Mouse (Mus musculus): ENCODE measurements at regions not wholly inside any gene's neighbourhood (a gene's known extent, or its start where the extent isn't known, plus 50 kb on each side); places are given as distances from the start of the nearest gene placed in this dataset.

GRCm38 (mm10) chr4:48808571-48808970 lies 145.3 kb downstream of the Cavin4 start:
- no peaks in the 10 kb centered on the region for H3K4me1 ChIP-seq (replicated peaks; ENCODE audit: control insufficient read depth, insufficient read depth, low read length)
- 90% methylated on average over 4 of the region's 4 CpGs for WGBS
- no peak overlapping the region for H3K4me3 ChIP-seq (ENCODE audit: low read depth, low read length)
- no peaks in the 10 kb centered on the region for H3K9me3 ChIP-seq (ENCODE audit: control insufficient read depth)
- no peaks in the 10 kb centered on the region for H3K27me3 ChIP-seq (replicated peaks; ENCODE audit: control insufficient read depth, insufficient read depth, low read length)
- no peak overlapping the region for H3K4me2 ChIP-seq (replicated peaks; ENCODE audit: low read depth)
- ATAC-seq, result no peak
- H3K9ac ChIP-seq (ENCODE audit: low read depth, low read length), result no peak overlapping the region
- no peak overlapping the region for H3K27ac ChIP-seq (ENCODE audit: low read depth, low read length)
- H3K36me3 ChIP-seq (ENCODE audit: control insufficient read depth, insufficient read depth), result no peaks in the 10 kb centered on the region
- no peak for TF ChIP-seq CTCF (IDR thresholded peaks at IDR 0.05; ENCODE audit: low read depth)

- Histone ChIP-seq H3K9me3 (ENCODE audit: control insufficient read depth) (no peaks in the 10 kb centered on the region), H3K36me3 (ENCODE audit: control insufficient read depth, insufficient read depth) (no peaks in the 10 kb centered on the region), H3K27ac (ENCODE audit: low read depth, low read length) (no peak overlapping the region), H3K4me2 (replicated peaks; ENCODE audit: low read depth) (no peak overlapping the region), H3K4me1 (replicated peaks; ENCODE audit: control insufficient read depth, insufficient read depth, low read length) (no peaks in the 10 kb centered on the region), H3K9ac (ENCODE audit: low read depth, low read length) (no peak overlapping the region), H3K27me3 (replicated peaks; ENCODE audit: control insufficient read depth, insufficient read depth, low read length) (no peaks in the 10 kb centered on the region), H3K4me3 (ENCODE audit: low read depth, low read length) (no peak overlapping the region)
- WGBS, result 40% methylated on average over 2 of the region's 2 CpGs
- no peak for ATAC-seq
- no peak for TF ChIP-seq CTCF (IDR thresholded peaks at IDR 0.05; ENCODE audit: low read depth)
These were observed 170.4 kb downstream of the Cavin4 start for GRCm38 (mm10) chr4:48833718-48834117.

DNA sequence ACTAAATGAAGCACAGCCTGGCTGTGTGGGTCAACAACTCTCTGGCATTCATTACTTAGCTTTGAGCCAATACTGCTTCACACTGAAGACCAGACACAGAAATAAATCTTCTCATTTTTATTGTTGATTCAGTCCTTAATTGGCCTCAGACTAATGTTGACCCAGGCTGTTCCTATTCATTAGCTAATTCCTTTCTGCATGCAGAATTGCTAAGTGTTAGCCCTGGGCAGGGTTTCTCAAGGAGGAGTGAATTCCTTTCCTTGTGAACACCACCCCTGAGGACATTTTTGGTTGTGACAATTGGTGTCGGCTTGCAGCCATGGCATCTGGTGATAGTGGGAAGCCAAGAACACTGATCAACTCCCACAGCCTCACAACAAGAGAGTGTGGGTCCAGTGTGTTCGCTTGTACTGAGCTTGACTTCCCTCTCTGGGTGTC lies 179.5 kb downstream of the Cavin4 start:
- WGBS, result 55% methylated on average over 2 of the region's 2 CpGs
- Histone ChIP-seq H3K4me3 (ENCODE audit: low read depth, low read length) (no peak overlapping the region), H3K27me3 (replicated peaks; ENCODE audit: control insufficient read depth, insufficient read depth, low read length) (no peaks in the 10 kb centered on the region), H3K4me2 (replicated peaks; ENCODE audit: low read depth) (no peak overlapping the region), H3K27ac (ENCODE audit: low read depth, low read length) (no peak overlapping the region), H3K4me1 (replicated peaks; ENCODE audit: control insufficient read depth, insufficient read depth, low read length) (no peaks in the 10 kb centered on the region), H3K36me3 (ENCODE audit: control insufficient read depth, insufficient read depth) (no peaks in the 10 kb centered on the region), H3K9me3 (ENCODE audit: control insufficient read depth) (no peaks in the 10 kb centered on the region), H3K9ac (ENCODE audit: low read depth, low read length) (no peak overlapping the region)
- no peak for ATAC-seq
- TF ChIP-seq CTCF (IDR thresholded peaks at IDR 0.05; ENCODE audit: low read depth), result no peak

DNA sequence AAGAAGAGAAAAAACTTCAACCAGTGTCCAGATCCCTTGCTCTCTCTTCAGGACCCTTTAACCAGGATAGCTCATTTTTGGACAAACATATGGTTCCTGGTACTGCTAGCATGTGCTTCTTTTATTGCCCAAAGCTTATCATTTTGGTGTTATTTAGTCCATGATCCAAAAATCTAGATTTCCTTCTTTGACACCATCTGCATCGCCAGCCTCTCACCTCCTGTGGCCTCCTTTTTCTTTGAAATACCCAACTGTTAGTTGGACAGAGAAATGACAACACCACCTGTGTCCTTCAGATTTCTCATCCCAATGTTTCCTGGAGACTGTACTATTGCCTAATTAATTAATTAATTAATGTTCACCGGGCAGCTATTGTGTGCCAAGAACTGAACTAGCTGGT lies 188.0 kb upstream of the Plppr1 start:
- H3K9ac ChIP-seq (ENCODE audit: low read depth, low read length), result no peak overlapping the region
- no peaks in the 10 kb centered on the region for H3K27me3 ChIP-seq (replicated peaks; ENCODE audit: control insufficient read depth, insufficient read depth, low read length)
- no peak overlapping the region for H3K4me2 ChIP-seq (replicated peaks; ENCODE audit: low read depth)
- no peaks in the 10 kb centered on the region for H3K4me1 ChIP-seq (replicated peaks; ENCODE audit: control insufficient read depth, insufficient read depth, low read length)
- TF ChIP-seq CTCF (IDR thresholded peaks at IDR 0.05; ENCODE audit: low read depth), result no peak
- H3K27ac ChIP-seq (ENCODE audit: low read depth, low read length), result no peak overlapping the region
- H3K9me3 ChIP-seq (ENCODE audit: control insufficient read depth), result no peaks in the 10 kb centered on the region
- WGBS, result 83% methylated on average over 2 of the region's 2 CpGs
- H3K4me3 ChIP-seq (ENCODE audit: low read depth, low read length), result no peak overlapping the region
- no peak for ATAC-seq
- no peaks in the 10 kb centered on the region for H3K36me3 ChIP-seq (ENCODE audit: control insufficient read depth, insufficient read depth)

- Histone ChIP-seq H3K9me3 (ENCODE audit: control insufficient read depth) (no peaks in the 10 kb centered on the region), H3K9ac (ENCODE audit: low read depth, low read length) (no peak overlapping the region), H3K4me3 (ENCODE audit: low read depth, low read length) (no peak overlapping the region), H3K36me3 (ENCODE audit: control insufficient read depth, insufficient read depth) (no peaks in the 10 kb centered on the region), H3K4me1 (replicated peaks; ENCODE audit: control insufficient read depth, insufficient read depth, low read length) (no peaks in the 10 kb centered on the region), H3K4me2 (replicated peaks; ENCODE audit: low read depth) (no peak overlapping the region), H3K27me3 (replicated peaks; ENCODE audit: control insufficient read depth, insufficient read depth, low read length) (no peaks in the 10 kb centered on the region), H3K27ac (ENCODE audit: low read depth, low read length) (no peak overlapping the region)
- no peak for TF ChIP-seq CTCF (IDR thresholded peaks at IDR 0.05; ENCODE audit: low read depth)
- 51% methylated on average over 4 of the region's 4 CpGs for WGBS
- ATAC-seq, result no peak
These were observed 169.9 kb upstream of the Plppr1 start for GRCm38 (mm10) chr4:48889074-48889592.

DNA sequence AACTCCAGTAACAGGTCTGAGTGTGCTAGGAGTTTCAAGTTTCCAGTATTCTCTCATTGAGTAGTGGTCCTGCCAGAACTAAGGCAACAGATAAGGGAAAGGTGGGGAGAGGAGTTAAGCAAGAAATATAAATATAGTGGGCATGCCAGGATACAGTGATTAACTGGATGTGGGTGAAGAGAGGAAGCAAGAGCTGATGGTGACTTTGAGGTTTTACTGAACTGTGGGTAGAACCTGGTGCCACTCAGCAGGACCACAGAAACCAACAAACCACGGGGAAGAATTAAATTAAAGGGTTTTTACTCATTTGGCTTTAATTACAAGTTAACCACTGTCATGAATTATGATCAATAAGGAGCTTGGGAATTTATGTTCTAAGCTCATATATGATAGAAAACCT lies 154.5 kb upstream of the Plppr1 start:
- H3K4me3 ChIP-seq (ENCODE audit: low read depth, low read length), result no peak overlapping the region
- no peak for ATAC-seq
- H3K36me3 ChIP-seq (ENCODE audit: control insufficient read depth, insufficient read depth), result no peaks in the 10 kb centered on the region
- 67% methylated on average over 1 of the region's 1 CpGs for WGBS
- H3K4me1 ChIP-seq (replicated peaks; ENCODE audit: control insufficient read depth, insufficient read depth, low read length), result no peaks in the 10 kb centered on the region
- no peaks in the 10 kb centered on the region for H3K27me3 ChIP-seq (replicated peaks; ENCODE audit: control insufficient read depth, insufficient read depth, low read length)
- no peak for TF ChIP-seq CTCF (IDR thresholded peaks at IDR 0.05; ENCODE audit: low read depth)
- no peaks in the 10 kb centered on the region for H3K9me3 ChIP-seq (ENCODE audit: control insufficient read depth)
- H3K27ac ChIP-seq (ENCODE audit: low read depth, low read length), result no peak overlapping the region
- no peak overlapping the region for H3K4me2 ChIP-seq (replicated peaks; ENCODE audit: low read depth)
- no peak overlapping the region for H3K9ac ChIP-seq (ENCODE audit: low read depth, low read length)
